Mouse (Mus musculus) MEL (cell line): Measurements from ENCODE around the gene Urad. TPM values are rescaled to one million over a fixed set of nuclear protein-coding genes. Genes with fewer than 3 reads are reported as not detected.
A peak's percentile ranks its signal among the peaks of the same experiment; 100 is the strongest.

Experiments used
- DNase-seq: peaks from one replicate; pipeline ENCODE4 v3.0.0; 2011; ENCODE audit warnings: low read depth, low spot score
- H3K27ac ChIP-seq: 2 replicates; pipeline ENCODE4 v1.5.1; 2012; ENCODE audit warnings: low read depth, mild to moderate bottlenecking, control low read depth, low read length, moderate library complexity; ENCODE audit not compliant: control insufficient read depth
- H3K27me3 ChIP-seq, 2 experiments: fragments of 150-350 bp in 1 of 2; sonication (generic) in 1 of 2; 2 replicates each; pipeline ENCODE4 v1.6.1; 2012; ENCODE audit warnings: low read length in 2 of 2, mild to moderate bottlenecking in 2 of 2, improper control_type of control experiment in 1 of 2, moderate library complexity in 1 of 2; ENCODE audit not compliant: insufficient read depth in 2 of 2, control insufficient read depth in 1 of 2
- H3K36me3 ChIP-seq, 2 experiments: 2 replicates each; pipeline ENCODE4 v1.6.1; 2012 to 2014; ENCODE audit warnings: low read length in 2 of 2, improper control_type of control experiment in 1 of 2, inconsistent platforms in 1 of 2, mild to moderate bottlenecking in 1 of 2; ENCODE audit not compliant: insufficient read depth in 2 of 2, control insufficient read depth in 1 of 2
- H3K4me1 ChIP-seq, 2 experiments: fragments of 150-350 bp in 1 of 2; sonication (generic) in 1 of 2; 2 replicates each; pipeline ENCODE4 v1.6.1; 2012; ENCODE audit warnings: low read length in 2 of 2, improper control_type of control experiment in 1 of 2, mild to moderate bottlenecking in 1 of 2; ENCODE audit not compliant: insufficient read depth in 2 of 2, control insufficient read depth in 1 of 2
- H3K4me3 ChIP-seq, 2 experiments: fragments of 150-350 bp in 1 of 2; sonication (generic) in 1 of 2; 2 replicates each; pipeline ENCODE4 v1.5.1; 2012; ENCODE audit warnings: low read depth in 2 of 2, low read length in 2 of 2, mild to moderate bottlenecking in 2 of 2, moderate library complexity in 2 of 2, control low read depth in 1 of 2, improper control_type of control experiment in 1 of 2; ENCODE audit not compliant: control insufficient read depth in 1 of 2, insufficient read depth in 1 of 2
- H3K79me2 ChIP-seq: 2 replicates; pipeline ENCODE4 v1.6.1; 2012; ENCODE audit warnings: mild to moderate bottlenecking, low read length, moderate library complexity; ENCODE audit not compliant: control insufficient read depth, poor library complexity, insufficient read depth
- H3K9ac ChIP-seq: 2 replicates; pipeline ENCODE4 v1.6.1; 2012; ENCODE audit warnings: low read depth, mild to moderate bottlenecking, control low read depth, low read length, moderate library complexity; ENCODE audit not compliant: control insufficient read depth, poor library complexity, severe bottlenecking
- H3K9me3 ChIP-seq: fragments of 150-350 bp; sonication (generic); replicated peaks from 2 replicates; pipeline ENCODE4 v1.6.1; 2012; ENCODE audit warnings: mild to moderate bottlenecking, low read length, improper control_type of control experiment, moderate library complexity; ENCODE audit not compliant: insufficient read depth
- CHD1 ChIP-seq: IDR thresholded peaks from 2 replicates; pipeline ENCODE4 v1.6.1; 2012; ENCODE audit warnings: low read depth, mild to moderate bottlenecking, inconsistent platforms, low read length, improper control_type of control experiment
- CTCF ChIP-seq, 3 experiments: IDR thresholded peaks in 2 of 3; conservative IDR thresholded peaks in 1 of 3; 2 replicates each; pipeline ENCODE4 v1.5.1; 2011 to 2012; ENCODE audit warnings: low read length in 3 of 3, low read depth in 2 of 3, mild to moderate bottlenecking in 2 of 3, improper control_type of control experiment in 1 of 3, inconsistent platforms in 1 of 3, mixed read lengths in 1 of 3, moderate library complexity in 1 of 3; ENCODE audit not compliant: control insufficient read depth in 1 of 3, insufficient read depth in 1 of 3, poor library complexity in 1 of 3, severe bottlenecking in 1 of 3
- HCFC1 ChIP-seq: IDR thresholded peaks from 2 replicates; pipeline ENCODE4 v1.6.1; 2012; ENCODE audit warnings: low read depth, mild to moderate bottlenecking, inconsistent platforms, low read length, improper control_type of control experiment, moderate library complexity
- MAZ ChIP-seq: IDR thresholded peaks from 2 replicates; pipeline ENCODE4 v1.6.1; 2012; ENCODE audit warnings: low read depth, mild to moderate bottlenecking, inconsistent platforms, low read length, improper control_type of control experiment
- NRF1 ChIP-seq: IDR thresholded peaks from 2 replicates; pipeline ENCODE4 v1.6.1; 2014; ENCODE audit warnings: low read depth, mild to moderate bottlenecking, inconsistent platforms, low read length, improper control_type of control experiment, moderate library complexity; ENCODE audit not compliant: poor library complexity, insufficient read depth, severe bottlenecking
- POLR2AphosphoS5 ChIP-seq: IDR thresholded peaks from 2 replicates; pipeline ENCODE4 v1.6.1; 2012; ENCODE audit warnings: low read depth, borderline replicate concordance, mild to moderate bottlenecking, inconsistent platforms, low read length, moderate library complexity, mixed read lengths
- RAD21 ChIP-seq: IDR thresholded peaks from 2 replicates; pipeline ENCODE4 v1.6.1; 2011; ENCODE audit warnings: mild to moderate bottlenecking, low read depth, low read length, improper control_type of control experiment
- SMC3 ChIP-seq: IDR thresholded peaks from 2 replicates; pipeline ENCODE4 v1.6.1; 2011; ENCODE audit warnings: low read depth, low read length, improper control_type of control experiment
- UBTF ChIP-seq: IDR thresholded peaks from 2 replicates; pipeline ENCODE4 v1.6.1; 2012; ENCODE audit warnings: low read depth, mild to moderate bottlenecking, inconsistent platforms, low read length, improper control_type of control experiment, moderate library complexity, borderline replicate concordance; ENCODE audit not compliant: insufficient read depth
- ZC3H11A ChIP-seq: IDR thresholded peaks from 2 replicates; pipeline ENCODE4 v1.6.1; 2012; ENCODE audit warnings: low read depth, mild to moderate bottlenecking, inconsistent platforms, low read length, improper control_type of control experiment
- ZMIZ1 ChIP-seq: IDR thresholded peaks from 2 replicates; pipeline ENCODE4 v1.6.1; 2012; ENCODE audit warnings: low read depth, mild to moderate bottlenecking, inconsistent platforms, low read length, improper control_type of control experiment, moderate library complexity
- polyA plus RNA-seq, 2 experiments: library from polyadenylated mRNA; stranded (reverse) in 1 of 2; unstranded in 1 of 2; fragments of >175 nt in 1 of 2; fragments of >200 nt in 1 of 2; gene quantifications; 2 replicates each; pipeline versions ENCODE4 v1.2.1 to v1.2.4; 2012; ENCODE audit warnings: low replicate concordance in 2 of 2, low read depth in 1 of 2; ENCODE audit not compliant: insufficient read length in 2 of 2, insufficient read depth in 1 of 2, missing spikeins in 1 of 2
- total RNA-seq: library from RNA; depleted of rRNA; stranded (reverse); fragments of 300-350 nt; gene quantifications from 2 replicates; pipeline ENCODE4 v1.2.3, GENCODE M21; 2012

Gene Urad
- total and polyA plus RNA-seq, 3 experiments: not detected

DNA sequence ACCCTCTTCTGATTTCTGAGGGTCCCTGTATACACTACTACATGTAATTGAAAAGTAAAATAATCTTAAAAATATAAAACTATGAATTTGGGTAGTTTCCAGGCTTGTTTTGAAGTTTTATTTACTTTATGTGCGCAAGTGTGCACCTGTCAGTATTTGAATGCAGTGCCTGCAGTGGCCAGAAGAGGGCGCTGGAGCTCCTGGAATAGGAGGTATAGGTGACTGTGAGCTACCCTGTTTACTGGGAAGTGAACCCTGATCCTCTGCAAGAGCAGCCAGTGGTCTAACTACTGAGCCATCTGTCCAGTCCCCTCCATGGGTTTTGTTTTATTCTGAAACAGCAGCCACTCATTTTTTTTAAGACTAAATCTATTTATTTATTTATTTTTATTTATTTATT lies 9.3 kb upstream of the Urad start:
- H3K4me1 ChIP-seq: no peaks in the 10 kb centered on the region
- no peaks in the 10 kb centered on the region for H3K36me3 ChIP-seq
- no peaks in the 10 kb centered on the region for H3K9me3 ChIP-seq
- H3K9ac ChIP-seq: no peak overlapping the region
- no peaks in the 10 kb centered on the region for H3K27me3 ChIP-seq
- H3K79me2 ChIP-seq: no peaks in the 10 kb centered on the region
- TF ChIP-seq CTCF (IDR thresholded peaks at IDR 0.05 in 2 of 3, conservative IDR thresholded peaks at IDR 0.05 in 1 of 3; ENCODE audit: control insufficient read depth in 1 of 3, insufficient read depth in 1 of 3, low read depth in 2 of 3, low read length in 3 of 3, poor library complexity in 1 of 3, severe bottlenecking in 1 of 3) (peak; percentile 60 to 68 (median 67)), SMC3 (peak; percentile 58), UBTF (no peak), ZC3H11A (peak; percentile 31; the same call in 1 of the 2 replicates), CHD1 (no peak), MAZ (no peak), RAD21 (peak; percentile 59), HCFC1 (no peak)
- DNase-seq: peak; percentile 60
- no peak overlapping the region for H3K4me3 ChIP-seq
- H3K27ac ChIP-seq: no peak overlapping the region

DNA sequence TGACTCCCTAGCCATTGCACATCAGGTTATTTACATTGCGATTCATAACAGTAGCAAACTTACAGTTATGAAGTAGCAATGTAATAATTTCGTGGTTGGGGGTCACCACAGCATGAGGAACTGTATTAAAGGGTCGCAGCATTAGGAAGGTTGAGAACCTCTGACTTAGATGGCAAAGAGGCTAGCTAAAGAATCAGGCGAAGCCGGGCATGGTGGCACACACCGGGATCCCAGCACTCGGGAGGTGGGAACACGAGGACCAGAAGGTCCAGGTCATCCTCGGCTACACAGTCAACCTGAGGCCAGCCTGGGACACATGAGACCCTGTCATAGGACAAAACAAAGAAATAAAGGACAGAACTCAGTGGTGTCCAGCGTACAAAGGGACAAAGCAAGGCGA lies 7.7 kb upstream of the Urad start:
- H3K9me3 ChIP-seq: no peaks in the 10 kb centered on the region
- no peak overlapping the region for H3K4me3 ChIP-seq
- no peaks in the 10 kb centered on the region for H3K27me3 ChIP-seq
- H3K4me1 ChIP-seq: no peaks in the 10 kb centered on the region
- no peak for TF ChIP-seq ZMIZ1
- no peak for TF ChIP-seq UBTF
- TF ChIP-seq POLR2AphosphoS5: no peak
- TF ChIP-seq NRF1: no peak
- no peaks in the 10 kb centered on the region for H3K79me2 ChIP-seq
- no peak for DNase-seq
- H3K9ac ChIP-seq: no peak overlapping the region
- H3K36me3 ChIP-seq: no peaks in the 10 kb centered on the region
- H3K27ac ChIP-seq: no peak overlapping the region

DNA sequence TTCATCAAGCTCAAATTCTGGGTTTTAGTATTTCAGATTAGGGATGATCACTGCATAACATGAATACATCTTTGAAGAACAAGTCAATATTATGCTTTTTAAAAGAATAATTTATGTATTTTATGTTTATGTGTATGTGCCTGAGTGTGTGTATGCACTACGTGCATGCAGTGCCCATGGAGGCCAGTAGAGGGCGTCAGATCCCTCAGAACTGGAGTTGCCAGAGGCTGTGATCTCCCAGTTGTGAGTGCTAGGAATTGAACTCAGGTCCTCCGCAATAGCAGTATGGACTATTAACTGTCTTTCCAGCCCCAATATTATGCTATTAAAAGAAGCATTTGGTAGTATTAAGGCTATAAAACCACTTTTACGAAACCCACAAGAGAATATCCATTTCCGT lies 5.4 kb upstream of the Urad start:
- Histone ChIP-seq H3K9me3 (no peaks in the 10 kb centered on the region), H3K4me3 (no peak overlapping the region), H3K9ac (no peak overlapping the region), H3K27ac (no peak overlapping the region), H3K79me2 (no peaks in the 10 kb centered on the region), H3K4me1 (no peaks in the 10 kb centered on the region), H3K36me3 (no peaks in the 10 kb centered on the region), H3K27me3 (no peaks in the 10 kb centered on the region)
- DNase-seq: no peak
- TF ChIP-seq SMC3 (no peak), CTCF (IDR thresholded peaks at IDR 0.05 in 2 of 3, conservative IDR thresholded peaks at IDR 0.05 in 1 of 3; ENCODE audit: control insufficient read depth in 1 of 3, insufficient read depth in 1 of 3, low read depth in 2 of 3, low read length in 3 of 3, poor library complexity in 1 of 3, severe bottlenecking in 1 of 3) (peak in 2 of 3 experiments; percentile 12 to 13; a peak in 2 of 6 replicates)
